Mouse (Mus musculus) splenic B cell, adult 2 months (primary cell): ENCODE results near the gene Gpr1.

Experiments
- DNase-seq: peaks from one replicate; pipeline ENCODE4 v3.0.0-alpha.2; 2011; ENCODE audit warnings: low read depth, low spot score
- H3K27me3 ChIP-seq: 2 replicates; pipeline ENCODE4 v1.6.1; 2012; ENCODE audit warnings: mild to moderate bottlenecking, low read length, moderate library complexity, mixed read lengths; ENCODE audit not compliant: control insufficient read depth, poor library complexity, insufficient read depth, severe bottlenecking
- H3K36me3 ChIP-seq: 2 replicates; pipeline ENCODE4 v1.6.1; 2012; ENCODE audit warnings: mild to moderate bottlenecking, low read length, moderate library complexity, mixed read lengths; ENCODE audit not compliant: control insufficient read depth, poor library complexity, insufficient read depth, severe bottlenecking

Gene Gpr1

DNA sequence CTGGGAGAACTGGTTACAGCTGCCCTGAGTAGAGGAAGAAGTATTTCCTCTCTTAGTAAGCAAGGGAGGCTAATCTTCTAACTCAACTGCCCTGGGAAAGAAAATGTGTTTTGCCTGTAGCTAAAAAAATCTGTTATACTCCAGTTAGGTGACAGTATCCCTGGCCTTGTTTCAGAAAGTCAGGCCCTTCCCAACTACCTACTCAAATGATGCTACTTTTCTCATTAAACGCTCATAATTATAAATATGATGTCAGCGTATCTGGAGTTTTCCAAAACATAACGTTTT, at the start of gene Gpr1:
Gene Gpr1, minus strand, starts transcription at position 273 of the 288 bp plus-strand sequence.
- no peaks in the 10 kb centered on the region for H3K36me3 ChIP-seq
- H3K27me3 ChIP-seq, result no peaks in the 10 kb centered on the region
- DNase-seq, result no peak

DNA sequence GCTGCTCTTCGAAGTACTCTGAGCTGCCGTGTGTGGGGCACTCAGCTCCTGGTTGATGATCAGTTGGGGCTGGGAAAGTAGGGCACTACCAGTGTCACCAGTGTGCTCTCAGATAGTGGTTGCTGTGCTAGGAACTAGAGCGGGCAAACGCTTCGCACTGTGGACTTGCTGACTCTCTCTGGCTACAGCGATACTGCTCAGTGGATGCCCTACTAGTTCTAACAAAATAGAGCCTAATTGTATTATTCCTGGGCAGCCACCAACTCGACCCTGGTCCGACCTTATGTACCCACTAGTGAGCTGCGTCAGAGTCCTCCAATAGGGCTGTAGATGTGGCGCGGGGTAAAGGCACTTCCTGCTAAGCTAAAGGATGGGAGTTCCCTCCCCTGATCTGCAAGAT, 49.3 kb upstream of the Gpr1 start:
- no peak for DNase-seq
- Histone ChIP-seq H3K27me3 (no peaks in the 10 kb centered on the region), H3K36me3 (no peaks in the 10 kb centered on the region)

- Histone ChIP-seq H3K36me3 (no peaks in the 10 kb centered on the region), H3K27me3 (no peaks in the 10 kb centered on the region)
- DNase-seq, result no peak
These were observed 46.8 kb upstream of the Gpr1 start for GRCm38 (mm10) chr1:63261041-63261590.

GRCm38 (mm10) chr1:63260742-63261033, 46.3 kb upstream of the Gpr1 start:
- no peak for DNase-seq
- H3K36me3 ChIP-seq, result no peaks in the 10 kb centered on the region
- no peaks in the 10 kb centered on the region for H3K27me3 ChIP-seq

DNA sequence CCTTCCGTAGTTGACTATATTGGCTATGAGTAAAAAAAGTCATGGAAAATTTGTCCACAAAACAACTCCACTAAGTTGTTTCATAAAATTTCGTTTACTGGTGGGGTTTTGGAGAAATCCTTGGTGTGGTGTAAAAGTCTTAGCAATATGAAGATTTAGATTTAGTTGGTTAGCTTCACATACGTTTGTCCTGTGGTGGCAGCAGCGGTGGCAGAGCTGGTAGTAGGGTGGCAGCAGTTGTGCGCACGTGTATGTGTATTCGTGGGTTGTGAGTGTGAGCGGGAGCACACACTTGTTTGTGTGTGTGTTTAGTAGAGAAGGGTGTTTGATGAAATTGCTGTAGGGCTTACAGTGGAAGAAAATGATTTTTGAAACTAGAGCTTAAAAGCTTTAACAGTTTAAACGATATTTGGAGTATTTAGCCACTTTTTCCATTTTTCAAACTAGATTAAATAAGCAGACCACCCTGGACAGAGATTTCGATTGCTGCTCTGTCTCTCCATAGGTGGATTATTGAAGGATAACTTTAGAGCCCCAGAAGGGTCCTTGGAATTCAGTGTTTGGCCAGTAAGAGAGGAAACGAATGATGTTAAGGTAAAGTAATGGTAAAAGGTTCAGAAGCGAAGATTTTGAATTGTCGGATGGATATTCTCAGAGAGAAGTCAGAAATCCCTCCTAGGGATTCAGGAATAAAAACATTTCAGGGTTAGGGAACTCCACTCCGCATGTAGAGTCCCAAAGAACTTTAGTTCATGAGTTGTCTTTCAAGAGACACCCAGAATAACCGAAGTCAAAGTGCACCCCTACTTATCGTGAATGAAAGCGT, 45.8 kb upstream of the Gpr1 start:
- DNase-seq, result no peak
- H3K27me3 ChIP-seq, result no peaks in the 10 kb centered on the region
- H3K36me3 ChIP-seq, result no peaks in the 10 kb centered on the region

GRCm38 (mm10) chr1:63259271-63259830, 45.0 kb upstream of the Gpr1 start:
- no peaks in the 10 kb centered on the region for H3K36me3 ChIP-seq
- H3K27me3 ChIP-seq, result no peaks in the 10 kb centered on the region
- DNase-seq, result no peak

DNA sequence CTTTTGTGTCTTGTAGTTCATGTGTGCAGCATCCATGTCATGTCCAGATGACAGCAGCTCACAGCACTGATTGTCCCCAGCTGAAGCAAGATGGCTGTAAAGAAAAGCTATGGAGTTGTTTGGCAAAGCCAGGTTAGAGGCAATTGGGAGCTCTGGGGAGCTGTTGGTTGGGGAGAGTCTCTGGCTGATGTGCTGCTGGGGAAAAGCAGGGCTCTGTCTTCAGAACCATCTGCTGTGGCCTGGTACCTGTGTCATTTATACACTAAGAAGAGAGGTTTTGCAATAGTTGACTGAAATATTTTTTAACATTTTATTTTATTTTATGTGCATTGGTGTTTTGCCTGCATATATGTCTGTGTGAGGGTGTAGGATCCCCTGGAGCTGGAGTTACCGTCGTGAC, 44.2 kb upstream of the Gpr1 start:
- H3K27me3 ChIP-seq, result no peaks in the 10 kb centered on the region
- no peaks in the 10 kb centered on the region for H3K36me3 ChIP-seq
- DNase-seq, result no peak

GRCm38 (mm10) chr1:63256083-63256482, 41.7 kb upstream of the Gpr1 start:
- Histone ChIP-seq H3K36me3 (no peaks in the 10 kb centered on the region), H3K27me3 (no peaks in the 10 kb centered on the region)
- no peak for DNase-seq

- no peaks in the 10 kb centered on the region for H3K27me3 ChIP-seq
- H3K36me3 ChIP-seq, result no peaks in the 10 kb centered on the region
- DNase-seq, result no peak
These were observed 40.8 kb upstream of the Gpr1 start for GRCm38 (mm10) chr1:63255101-63255500.

DNA sequence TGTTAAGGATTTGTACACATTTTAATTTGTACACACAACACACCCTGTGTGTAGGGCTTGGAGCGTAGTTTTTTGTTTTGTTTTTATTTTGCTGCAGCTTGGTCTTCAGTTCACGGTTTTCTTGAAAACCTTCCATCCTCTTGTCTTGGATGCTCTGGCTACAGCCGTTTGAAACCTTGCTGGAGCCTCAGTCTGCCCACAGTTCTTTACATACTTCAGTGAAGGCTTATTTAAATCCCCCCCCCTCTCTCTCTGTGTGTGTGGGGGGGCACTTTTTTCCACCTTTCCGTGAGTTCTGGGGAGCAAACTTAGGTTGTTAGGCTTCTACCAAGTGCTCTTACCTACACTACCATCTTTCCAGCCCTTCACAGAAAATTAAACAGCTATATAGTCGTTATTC, 38.9 kb upstream of the Gpr1 start:
- DNase-seq, result no peak
- no peaks in the 10 kb centered on the region for H3K36me3 ChIP-seq

DNA sequence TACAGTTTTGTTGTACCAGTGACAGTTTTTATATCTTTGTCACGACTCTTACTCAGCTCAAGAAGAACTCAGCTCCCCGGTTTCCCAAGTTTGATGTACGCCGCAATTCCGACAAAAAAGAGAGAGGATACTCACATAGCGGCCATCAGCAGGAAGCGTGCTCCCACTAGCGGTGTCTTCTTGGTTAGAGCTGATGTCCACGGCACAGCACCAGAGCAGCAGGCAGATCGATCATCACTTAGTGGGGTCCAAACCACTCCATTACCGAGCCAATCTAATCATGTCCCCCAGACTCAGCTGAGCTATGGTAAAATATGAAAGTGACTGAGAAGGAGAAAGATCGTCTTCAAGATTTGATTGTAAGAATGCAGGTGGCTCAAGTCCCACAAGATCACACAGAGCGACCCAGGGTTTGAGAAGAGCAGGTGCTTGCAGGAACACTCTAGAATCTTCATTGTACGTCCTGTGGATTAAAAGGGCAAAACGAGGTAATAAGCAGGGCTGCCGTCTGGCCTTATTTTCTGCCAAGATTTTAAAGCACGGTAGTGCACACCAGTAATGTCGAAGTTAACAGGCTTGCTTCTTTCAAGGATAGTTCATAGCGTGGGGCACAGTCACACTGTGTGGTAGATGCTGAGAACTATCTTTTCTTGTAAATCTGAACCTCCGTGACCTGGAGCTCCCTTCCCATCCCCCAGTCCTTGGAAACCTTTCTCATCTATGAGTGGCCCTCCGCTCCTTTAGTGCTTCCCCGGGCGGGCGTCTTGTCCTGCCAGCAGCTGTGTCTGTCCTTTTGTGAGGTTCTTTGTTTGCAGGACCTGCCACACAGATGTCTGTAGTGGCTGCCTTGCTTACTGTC, 38.2 kb upstream of the Gpr1 start:
- no peak for DNase-seq
- H3K36me3 ChIP-seq, result no peaks in the 10 kb centered on the region

More for the DNA sequence above, 38.9 kb upstream of the Gpr1 start:
- no peaks in the 10 kb centered on the region; the same call in none of the 2 replicates for H3K27me3 ChIP-seq

DNA sequence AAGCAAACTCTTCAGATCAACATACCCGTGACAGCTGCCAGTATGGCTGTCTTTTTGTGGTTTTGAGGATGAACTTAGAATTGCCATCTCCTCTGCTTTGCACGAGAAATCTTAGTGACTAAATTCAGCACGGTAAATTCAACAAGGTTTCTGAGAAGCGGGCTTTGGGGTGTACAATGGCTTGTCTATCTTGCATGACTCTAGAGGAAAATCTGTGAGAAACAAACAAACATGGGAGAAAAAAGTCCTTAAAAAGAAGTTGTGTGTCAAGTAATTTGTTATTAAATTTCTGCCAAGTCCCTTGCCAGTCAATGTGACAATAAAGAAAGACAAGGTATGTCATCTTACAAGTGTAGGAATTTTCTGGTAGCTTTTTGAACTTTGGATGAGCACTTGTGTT, 34.9 kb upstream of the Gpr1 start:
- no peaks in the 10 kb centered on the region; the same call in none of the 2 replicates for H3K27me3 ChIP-seq
- H3K36me3 ChIP-seq, result no peaks in the 10 kb centered on the region

More for the DNA sequence above, 38.2 kb upstream of the Gpr1 start:
- no peaks in the 10 kb centered on the region; the same call in none of the 2 replicates for H3K27me3 ChIP-seq

GRCm38 (mm10) chr1:63248360-63248851, 34.1 kb upstream of the Gpr1 start:
- no peaks in the 10 kb centered on the region for H3K36me3 ChIP-seq
- no peaks in the 10 kb centered on the region; the same call in none of the 2 replicates for H3K27me3 ChIP-seq
- DNase-seq, result no peak

More for the DNA sequence above, 34.9 kb upstream of the Gpr1 start:
- no peak for DNase-seq

- H3K27me3 ChIP-seq, result no peaks in the 10 kb centered on the region; the same call in none of the 2 replicates
- H3K36me3 ChIP-seq, result no peaks in the 10 kb centered on the region
- DNase-seq, result no peak
These were observed 33.6 kb upstream of the Gpr1 start for GRCm38 (mm10) chr1:63247831-63248359.
